Mouse (Mus musculus) layer of hippocampus, adult 18-20 months (tissue): Measurements from ENCODE around the gene Clcn2. TPM values are rescaled to one million over a fixed set of nuclear protein-coding genes. Genes with fewer than 3 reads are reported as not detected.
A peak's percentile ranks its signal among the peaks of the same experiment; 100 is the strongest.

Source experiments
- DNase-seq, 2 experiments: peaks; one replicate each; pipeline ENCODE4 v3.0.0; 2022; ENCODE audit warnings: low spot score in 2 of 2
- long read RNA-seq: library from polyadenylated mRNA; stranded (forward); transcript quantifications from one replicate; pipeline ENCODE4 v2.0.0, GENCODE M21; 2021
- total RNA-seq, 2 experiments: library from RNA; stranded (reverse); gene quantifications; 2 replicates each; pipeline ENCODE4 v1.2.3; 2021

Gene Clcn2
- 10 to 100 TPM; 73.3 to 75.5 TPM for total RNA-seq
- long read RNA-seq, transcript Clcn2-201 (24 exons, 3,128 nt) = major isoform, 24 of 82 reads
- long read RNA-seq, partial matches to known transcripts = 7 of 82 reads
- long read RNA-seq, other reads (novel, unspliced or antisense) = 51 of 82 reads

DNA sequence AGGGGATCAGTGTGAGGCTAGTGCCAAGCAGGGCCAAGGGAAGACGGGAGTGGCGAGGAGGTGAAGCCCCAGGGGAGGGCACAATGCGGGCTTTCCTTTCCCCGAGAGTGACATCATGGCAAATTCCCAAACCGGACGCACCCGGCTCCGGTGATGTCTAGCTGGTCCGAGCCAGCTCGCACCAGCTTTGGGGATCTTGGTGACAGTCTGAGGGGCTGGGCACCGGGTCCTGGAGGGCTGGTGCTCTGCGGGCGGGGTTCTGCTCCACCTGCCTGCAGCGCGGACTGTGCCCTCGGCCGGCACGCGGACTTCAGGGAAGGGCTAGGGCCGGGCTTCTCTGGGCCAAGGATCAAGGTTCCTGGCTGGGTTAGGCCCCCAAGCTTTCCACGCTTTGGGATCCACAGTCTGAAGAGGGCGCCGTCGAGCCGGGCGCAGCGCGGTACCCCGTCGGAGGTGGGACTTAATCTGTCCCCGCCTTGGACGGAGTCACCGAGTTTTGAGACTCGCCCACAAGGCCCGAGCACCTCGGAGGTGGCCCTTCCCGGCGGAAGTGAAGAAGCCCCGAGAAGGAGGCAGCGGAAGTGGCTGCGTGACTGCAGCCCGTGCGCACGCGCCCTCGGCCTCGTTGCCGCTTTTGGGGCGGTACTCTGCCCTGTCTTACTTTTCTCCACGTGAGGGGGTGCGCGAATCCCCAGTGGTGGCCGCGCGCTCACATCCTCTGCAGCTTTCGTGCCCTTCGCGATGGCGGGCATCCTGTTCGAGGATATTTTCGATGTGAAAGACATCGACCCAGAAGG is at the start of gene Clcn2, which contains the start of gene Polr2h:
Clcn2 (minus strand) TSS at position 566 of the 797 bp plus-strand sequence.
Polr2h (plus strand) TSS at position 485 of the 797 bp plus-strand sequence.
- DNase-seq = peak; percentile 97 to 98

DNA sequence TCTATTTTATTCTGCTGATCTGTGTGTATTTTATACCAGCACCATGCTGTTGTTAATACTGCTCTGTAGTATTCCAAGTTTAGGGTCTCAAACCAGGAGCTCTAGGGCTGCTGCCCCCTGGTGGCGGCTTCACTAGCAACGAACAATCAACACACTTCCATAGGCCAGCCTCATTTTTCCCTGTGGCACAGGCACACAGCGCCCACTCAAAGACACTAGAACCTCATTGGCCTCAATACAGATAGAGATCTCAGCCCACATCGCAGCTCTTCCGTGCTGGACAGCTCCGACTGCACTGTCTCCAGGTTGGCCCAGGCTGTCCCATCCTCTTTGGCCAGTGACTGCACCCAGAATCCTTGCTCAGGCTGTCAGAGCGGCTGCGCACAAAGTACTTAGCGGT is 47.7 kb upstream of the Clcn2 start:
- no peak for DNase-seq

DNA sequence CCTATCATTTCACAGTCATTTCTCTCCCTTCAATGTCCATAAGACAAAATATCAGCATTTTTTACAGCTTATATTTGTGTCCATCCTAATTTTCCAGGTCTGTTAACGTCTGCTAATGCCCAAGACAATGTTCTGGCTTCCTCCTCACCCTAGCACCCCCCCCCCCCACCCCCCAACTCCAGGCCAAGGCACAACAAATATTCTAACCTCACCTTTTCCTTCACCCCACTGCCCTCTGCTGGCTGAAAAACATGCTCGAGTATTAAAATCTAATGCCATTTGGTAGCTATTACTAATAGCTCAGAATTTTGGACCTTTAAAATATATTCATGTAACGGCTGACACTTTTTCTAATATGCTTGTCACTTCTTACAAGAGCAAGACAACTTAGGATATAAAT is 44.1 kb upstream of the Clcn2 start:
- DNase-seq = peak in 1 of 2 experiments; percentile 64

DNA sequence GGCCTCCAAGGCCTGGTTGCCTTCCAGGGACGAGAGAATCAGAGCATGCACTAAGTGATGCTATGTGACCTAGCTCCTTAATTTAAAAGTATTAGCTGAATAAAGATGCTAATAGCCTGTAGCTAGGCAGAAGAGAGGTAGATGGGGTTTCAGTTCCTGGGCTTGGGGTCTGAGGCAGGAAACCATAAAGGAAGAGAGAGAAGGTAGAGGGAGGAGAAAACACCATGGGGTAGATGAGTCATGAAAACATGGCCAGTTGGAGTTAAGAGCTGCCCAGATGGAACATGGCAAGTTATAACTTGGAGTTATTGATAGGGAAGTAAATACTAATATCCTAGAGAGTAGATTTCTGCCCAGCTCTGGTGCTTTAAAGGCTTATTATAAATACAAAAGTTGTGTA is 39.8 kb upstream of the Clcn2 start:
- no peak for DNase-seq

DNA sequence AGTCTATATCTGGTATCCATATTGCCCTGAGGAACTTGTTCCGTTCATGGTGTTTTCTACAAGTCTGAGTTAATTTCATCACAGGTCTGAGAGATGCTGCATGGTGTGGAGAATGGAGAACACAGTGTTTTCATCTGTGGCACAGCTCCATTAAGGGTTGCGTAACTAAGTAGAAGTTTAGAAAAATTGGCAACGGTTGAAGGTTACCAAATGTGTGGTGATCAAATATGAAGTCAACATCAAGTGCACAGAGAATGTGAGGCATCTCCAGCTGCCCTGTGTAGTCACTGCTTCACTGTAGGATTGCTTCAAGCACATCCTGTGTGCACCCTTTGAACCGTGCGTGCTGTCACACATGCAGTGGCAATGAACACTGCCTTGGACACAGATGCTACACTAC is 38.5 kb upstream of the Clcn2 start:
- DNase-seq = peak in 1 of 2 experiments; percentile 48

DNA sequence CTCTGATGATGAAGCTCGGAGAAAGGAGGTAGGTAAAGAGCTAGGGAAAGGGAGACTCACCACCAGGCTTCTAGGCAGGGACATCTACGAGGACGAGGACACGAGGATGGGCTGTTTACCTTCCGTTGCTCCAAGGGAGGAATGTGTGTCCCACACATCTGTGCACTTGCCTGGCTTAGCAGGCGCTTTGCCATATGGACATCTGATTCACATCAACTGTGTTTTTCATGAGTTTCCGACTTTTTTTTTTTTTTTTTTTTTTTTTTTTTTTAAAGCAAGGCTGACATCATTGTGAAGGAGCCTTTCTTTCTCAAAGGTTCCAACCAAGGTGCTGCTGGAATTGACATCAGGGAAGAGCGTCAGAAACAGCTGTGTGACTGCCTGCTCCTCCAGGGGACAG is 33.0 kb upstream of the Clcn2 start:
- peak in 1 of 2 experiments; percentile 37 for DNase-seq

DNA sequence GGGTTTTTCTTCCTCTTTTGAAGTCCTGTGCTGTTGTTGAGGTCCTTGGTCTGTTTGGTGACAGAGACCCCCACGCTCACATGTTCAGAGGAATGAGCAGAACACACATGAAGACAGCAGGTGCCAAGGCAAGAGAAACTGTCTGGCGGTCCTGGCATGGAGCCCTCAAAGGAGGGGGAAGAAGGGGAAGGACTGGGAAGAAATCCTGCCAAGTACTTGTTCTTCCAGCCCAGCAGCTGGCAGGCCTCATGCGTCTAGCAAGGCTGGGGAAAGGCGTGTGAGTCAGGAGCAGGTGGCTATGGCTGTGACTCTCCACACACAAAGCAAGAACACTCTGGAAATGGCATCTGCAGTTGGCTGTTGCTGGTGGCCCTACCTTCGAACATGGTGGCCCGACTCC is 29.1 kb upstream of the Clcn2 start:
- DNase-seq = peak; percentile 75 to 76

DNA sequence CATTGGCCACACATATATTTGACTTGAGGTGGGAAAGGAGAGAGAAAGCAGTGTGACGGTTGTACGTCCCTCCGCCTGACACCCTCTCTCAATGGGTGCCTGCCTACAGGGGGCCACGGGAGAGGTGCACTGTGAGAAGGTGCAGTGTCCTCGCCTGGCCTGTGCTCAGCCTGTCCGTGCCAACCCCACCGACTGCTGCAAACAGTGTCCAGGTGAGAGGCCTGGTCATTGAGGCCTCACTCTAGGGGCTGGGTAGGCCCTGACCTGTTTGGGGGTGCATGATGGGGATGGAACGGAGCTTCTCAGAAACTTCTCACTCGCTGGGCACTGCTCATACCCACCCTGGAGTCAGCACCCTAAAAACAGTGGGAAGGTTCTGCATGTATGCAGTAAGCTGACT is 22.3 kb upstream of the Clcn2 start:
- no peak for DNase-seq

DNA sequence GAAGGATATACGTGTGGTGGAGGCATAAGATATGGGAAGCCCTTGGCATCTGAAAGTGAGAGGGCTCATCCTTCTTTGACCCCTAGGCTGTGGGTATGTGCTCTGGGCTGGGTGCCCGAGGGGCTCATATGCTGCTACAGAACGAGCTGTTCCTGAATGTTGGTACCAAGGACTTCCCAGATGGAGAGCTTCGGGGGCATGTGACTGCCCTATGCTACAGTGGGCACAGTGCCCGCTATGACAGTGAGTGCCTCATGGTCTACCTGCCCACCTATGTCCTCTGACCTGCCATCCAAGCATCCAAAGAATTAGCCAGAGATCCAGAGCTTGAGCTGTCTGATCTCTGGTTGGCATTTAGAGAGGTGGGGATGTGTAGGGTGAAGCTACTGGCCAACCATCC is 19.3 kb upstream of the Clcn2 start:
- DNase-seq = no peak

DNA sequence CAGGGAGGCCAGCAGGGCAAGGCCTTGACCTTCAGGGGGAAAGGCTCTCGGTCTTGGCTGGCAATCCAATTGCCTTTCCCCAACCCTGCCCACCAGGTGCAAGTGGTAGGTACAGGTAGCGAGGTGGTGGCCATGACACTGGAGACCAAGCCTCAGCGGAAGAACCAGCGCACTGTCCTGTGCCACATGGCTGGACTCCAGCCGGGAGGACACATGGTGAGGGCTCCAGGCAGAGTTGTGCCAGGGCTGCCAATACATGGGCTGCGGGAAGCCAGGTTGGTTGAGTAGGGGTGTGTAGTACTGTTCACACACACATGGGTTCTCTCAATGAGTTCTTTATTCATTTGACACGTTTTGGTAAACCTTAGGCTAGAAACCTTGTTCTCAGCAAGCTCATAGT is 18.6 kb upstream of the Clcn2 start:
- no peak for DNase-seq

DNA sequence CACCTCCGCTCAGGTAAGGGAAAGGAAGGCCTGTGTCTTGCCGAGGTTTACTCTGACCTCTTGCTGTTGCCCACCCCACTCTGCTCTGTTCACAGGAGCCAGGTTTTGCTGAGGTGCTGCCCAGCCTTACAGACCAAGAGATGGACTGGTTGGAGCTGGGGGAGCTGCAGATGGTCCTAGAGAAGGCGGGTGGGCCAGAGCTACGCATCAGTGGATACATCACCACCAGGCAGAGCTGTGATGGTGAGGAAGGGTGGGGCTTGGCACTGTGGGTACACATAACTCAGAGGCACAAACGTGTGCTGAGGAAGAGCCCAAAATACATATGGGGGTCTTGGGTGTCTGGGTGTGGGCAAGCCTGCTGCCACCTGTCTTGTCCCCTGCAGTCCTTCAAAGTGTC is 18.1 kb upstream of the Clcn2 start:
- no peak for DNase-seq

DNA sequence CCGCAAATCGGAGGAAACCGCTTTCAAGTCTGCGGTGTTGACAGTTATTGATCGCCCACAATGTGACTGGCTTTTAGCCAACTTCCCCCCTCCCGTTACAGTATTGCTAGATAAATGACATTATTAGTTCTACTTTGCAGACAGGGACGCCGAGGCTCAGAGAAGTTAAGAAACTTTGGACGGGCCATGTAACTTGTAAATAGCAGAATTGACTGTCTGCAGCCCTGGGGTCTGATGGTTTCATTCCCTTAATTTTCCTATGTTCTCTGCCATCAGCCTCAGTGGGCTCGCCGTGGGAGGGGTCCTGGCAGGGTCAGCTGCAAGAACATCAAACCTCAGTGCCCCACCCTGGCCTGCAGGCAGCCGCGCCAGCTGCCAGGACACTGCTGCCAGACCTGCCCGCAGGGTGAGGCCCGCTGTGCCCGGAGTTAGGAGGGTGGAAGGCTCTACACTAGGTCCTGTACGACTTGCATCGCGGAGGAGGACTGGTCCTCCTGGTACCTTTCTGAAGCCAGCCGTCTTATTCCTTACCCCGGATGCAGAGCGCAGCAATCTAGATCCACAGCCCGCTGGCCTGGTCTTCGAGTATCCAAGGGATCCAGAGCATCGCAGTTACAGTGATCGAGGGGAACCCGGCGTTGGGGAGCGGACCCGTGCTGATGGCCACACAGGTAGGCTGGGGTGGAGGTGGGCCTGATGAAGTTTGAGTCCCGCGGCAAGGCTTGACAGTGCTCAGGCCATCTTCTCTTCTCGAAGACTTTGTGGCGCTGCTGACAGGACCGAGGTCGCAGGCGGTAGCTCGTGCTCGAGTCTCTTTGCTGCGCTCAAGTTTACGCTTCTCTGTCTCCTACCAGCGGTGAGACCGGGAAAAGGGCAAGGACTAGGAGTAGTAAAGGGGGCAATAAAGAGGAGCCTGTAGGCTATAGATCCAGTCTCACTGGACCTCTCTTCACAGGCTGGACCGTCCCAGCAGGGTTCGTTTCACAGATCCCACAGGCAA is 16.5 kb upstream of the Clcn2 start, which contains the start of gene Thpo:
Thpo (minus strand) TSS at position 781 of the 1,000 bp plus-strand sequence.
- DNase-seq = peak in 1 of 2 experiments; percentile 73

DNA sequence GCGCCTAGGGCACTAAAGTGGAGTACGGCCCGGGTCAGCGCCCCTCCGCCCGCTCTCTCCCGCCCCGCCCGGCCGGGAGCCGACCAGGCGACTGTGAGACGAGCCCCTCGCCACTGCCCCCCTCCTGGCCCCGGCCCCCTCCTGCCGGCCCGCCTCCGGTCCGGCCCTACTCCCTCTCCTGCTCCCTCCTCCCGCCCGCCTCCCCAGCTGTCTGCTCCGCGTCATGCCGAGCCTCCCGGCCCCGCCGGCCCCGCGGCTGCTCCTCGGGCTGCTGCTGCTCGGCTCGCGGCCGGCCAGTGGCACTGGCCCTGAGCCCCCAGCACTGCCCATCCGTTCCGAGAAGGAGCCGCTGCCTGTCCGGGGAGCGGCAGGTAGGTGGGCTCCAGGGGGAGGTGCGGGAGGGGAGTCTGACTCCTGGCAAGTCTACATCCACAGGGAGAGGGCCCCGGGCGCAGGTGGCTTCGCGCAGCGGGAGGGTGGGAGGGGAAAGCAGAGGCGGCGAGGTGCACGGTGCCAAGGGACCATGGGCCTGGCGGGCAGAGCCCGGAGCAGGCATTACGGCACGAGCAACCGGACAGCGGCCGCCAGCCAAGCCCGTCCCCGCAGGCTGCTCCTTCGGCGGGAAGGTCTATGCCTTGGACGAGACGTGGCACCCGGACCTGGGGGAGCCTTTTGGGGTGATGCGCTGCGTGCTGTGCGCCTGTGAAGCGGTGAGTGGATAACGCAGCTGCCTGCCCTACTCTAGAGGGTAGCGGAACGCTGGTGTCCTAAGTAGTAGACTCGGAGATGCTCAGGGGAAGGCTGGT is 15.6 kb upstream of the Clcn2 start, which contains the start of gene Chrd:
Chrd (plus strand) TSS at position 203 of the 806 bp plus-strand sequence.
- DNase-seq = peak in 1 of 2 experiments; percentile 54

DNA sequence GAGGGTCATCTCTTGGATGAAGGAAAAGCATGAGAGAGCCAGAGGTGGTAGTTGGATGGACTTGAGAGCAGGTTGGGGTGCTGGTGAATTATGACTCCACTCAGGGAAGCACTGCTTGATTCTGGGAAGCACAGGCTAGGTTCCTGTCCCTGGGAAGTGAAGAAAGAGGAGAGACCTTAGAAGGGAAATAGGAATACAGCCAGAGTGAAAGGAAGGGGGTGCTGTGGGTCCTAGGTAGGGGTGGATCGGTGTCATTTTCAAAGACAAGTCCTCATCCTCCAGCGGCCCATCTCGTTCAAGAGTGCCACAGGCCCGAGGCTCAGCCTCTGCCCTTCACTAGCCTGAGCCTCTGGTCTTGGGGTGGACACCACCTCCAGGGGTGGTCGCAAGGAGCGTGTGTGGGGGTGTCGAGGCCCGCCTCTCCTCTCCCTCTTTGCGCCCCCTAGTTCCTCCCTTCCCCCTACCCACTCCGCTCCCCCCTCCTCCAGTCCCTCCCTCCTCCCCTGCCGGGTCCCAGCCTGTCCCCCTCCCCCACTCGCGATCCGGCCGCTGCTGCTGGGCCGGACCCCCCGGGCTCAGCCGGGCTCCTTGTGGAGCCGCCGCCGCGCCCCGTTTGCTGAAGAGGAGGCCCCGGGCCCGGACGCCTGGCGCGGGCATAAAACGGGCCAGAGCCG is 14.8 kb upstream of the Clcn2 start:
- no peak for DNase-seq

DNA sequence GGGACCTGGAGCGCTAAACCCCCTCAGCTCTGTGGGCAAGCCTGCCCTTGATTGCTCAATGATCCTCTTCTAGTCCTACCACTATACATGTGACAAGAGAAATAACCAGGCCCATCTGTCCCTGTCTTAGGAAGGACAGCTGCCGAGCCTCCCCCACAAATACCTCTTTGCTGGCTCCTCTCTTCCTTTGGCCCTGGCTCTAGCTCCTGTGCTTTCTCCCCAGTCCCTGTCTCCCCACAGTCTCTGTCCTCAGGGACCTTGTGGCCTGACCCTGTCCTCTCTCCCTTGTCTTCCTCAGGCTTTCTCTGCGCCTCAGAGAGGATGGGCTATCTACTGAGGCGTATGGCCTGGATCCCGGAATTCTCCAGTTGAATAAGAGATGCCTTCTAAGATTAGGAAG is 14.1 kb upstream of the Clcn2 start:
- peak in 1 of 2 experiments; percentile 79 for DNase-seq

DNA sequence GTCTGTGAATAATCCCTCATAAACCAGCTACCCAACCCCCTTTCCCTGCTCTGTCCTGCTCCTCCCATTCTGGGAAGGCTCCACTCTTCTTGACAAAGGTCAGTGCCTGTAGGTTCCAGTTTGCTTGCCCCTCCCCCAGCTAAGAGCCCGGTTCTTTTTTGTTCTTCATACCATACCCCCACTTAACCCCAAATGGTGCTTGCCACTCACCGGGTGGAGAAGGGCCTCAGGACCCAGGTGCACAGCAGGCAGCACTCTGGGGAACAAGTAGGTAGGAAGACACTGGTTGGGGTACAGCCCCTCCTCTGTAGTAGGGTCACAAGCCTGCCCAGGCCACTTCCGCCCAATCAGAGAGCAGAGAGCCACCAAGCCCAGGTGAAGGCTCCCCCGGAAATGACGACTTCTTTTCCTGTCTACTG is 12.8 kb upstream of the Clcn2 start:
- DNase-seq = no peak

DNA sequence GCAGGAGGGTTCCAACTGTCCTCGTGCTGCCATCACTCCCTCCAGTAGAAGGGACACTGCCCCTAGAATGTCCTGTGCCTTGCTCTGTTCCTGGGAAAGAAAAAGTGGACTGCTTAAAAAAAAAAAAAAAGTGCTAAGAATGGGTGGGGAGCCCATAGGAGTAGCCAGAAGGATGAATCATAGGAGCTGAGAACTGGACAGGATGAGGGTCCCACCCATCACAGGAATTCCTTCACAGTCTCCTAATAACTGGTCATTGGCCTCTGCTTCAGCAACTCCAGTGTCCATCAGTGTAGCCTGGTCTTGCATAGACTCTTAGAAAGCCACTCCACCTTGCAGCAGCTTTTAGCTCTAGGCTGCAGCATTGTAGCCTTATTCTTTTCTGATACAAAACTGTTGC is 8.8 kb upstream of the Clcn2 start:
- no peak for DNase-seq

DNA sequence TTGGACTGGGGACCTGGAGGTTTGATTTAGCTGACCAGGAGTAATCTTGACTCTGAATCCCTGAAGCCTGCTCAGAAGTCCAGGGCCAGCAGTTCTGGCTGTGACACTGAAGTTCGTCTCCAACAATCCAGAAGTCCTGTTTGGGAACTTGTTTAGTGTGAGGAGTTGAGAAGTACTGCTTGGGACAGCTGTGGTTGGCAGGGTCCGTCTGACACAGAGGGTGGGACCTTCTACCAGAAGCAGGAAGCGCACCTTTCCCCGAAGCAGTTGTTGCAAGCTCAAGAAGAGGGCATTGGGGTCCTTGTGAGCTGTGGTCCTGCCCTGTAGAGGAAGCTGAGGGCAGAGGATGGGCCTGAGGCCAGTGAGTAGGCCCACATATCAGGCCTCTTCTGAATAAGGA is 8.2 kb upstream of the Clcn2 start:
- no peak for DNase-seq

DNA sequence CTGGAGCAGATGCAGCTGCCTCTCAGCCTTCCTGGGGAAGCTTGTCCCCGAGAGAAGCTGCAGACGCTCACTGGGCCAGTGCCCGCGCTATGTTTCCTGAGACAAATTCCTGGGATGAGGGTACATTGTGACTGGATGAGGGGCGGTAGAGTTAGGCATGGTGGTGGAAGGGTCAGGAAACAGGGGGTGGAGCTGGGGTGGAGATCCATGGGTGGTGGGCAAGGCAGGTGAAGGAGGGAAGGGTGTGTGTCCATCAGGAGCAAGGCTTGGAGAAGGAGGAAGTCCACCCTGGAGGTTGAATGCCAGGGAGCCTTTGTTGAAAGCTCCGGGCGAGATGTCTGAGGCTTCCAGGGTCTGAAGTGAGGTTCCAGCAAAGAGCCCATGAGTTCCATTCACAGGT is 7.8 kb upstream of the Clcn2 start:
- no peak for DNase-seq

DNA sequence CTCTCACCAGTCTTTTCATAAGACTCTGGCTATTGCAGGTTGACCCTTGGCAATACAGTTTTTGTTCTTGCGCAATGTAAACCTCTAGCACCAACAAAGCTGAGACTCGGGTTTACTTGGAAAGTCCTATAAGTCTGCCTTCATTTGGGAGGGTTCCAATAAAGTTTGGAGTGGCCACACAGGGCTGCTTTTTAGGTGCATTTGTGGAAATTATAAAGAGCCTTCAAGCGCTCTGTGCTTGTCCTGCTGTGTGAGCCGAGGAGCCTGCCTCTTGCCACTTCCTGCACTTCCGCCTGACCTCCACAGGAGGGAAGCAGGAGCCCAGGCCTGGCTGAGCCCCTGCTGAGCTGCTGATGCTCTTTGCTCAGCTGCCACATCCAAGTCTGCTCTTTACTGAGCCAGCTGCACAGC is 6.8 kb upstream of the Clcn2 start:
- no peak for DNase-seq
